Mouse (Mus musculus) heart, embryonic 15.5 days (tissue): ENCODE measurements at regions not wholly inside any gene's neighbourhood (a gene's known extent, or its start where the extent isn't known, plus 50 kb on each side); places are given as distances from the start of the nearest gene placed in this dataset.

Experiments
- ATAC-seq: fragments of 200-750 bp; cut with Nextera tagmentation; replicated peaks from 2 replicates; pipeline ENCODE4 v1.8.0; 2017; ENCODE audit warnings: low read depth, moderate TSS enrichment; ENCODE audit not compliant: insufficient number of reproducible peaks, insufficient read depth, low FRiP score
- H3K27ac ChIP-seq: fragments of 300-500 bp; sonication (generic); 2 replicates; pipeline ENCODE4 v1.5.1; 2015; ENCODE audit warnings: mild to moderate bottlenecking, inconsistent platforms
- H3K27me3 ChIP-seq: fragments of 300-500 bp; sonication (generic); 2 replicates; pipeline ENCODE4 v1.6.1; 2015; ENCODE audit warnings: inconsistent platforms
- H3K36me3 ChIP-seq: fragments of 300-500 bp; sonication (generic); 2 replicates; pipeline ENCODE4 v1.6.1; 2015; ENCODE audit warnings: mild to moderate bottlenecking, inconsistent platforms
- H3K4me1 ChIP-seq: fragments of 300-500 bp; sonication (generic); replicated peaks from 2 replicates; pipeline ENCODE4 v1.6.1; 2015; ENCODE audit warnings: inconsistent platforms
- H3K4me2 ChIP-seq: fragments of 300-500 bp; sonication (generic); 2 replicates; pipeline ENCODE4 v1.6.1; 2015; ENCODE audit warnings: inconsistent platforms, mild to moderate bottlenecking, moderate library complexity
- H3K4me3 ChIP-seq: fragments of 300-500 bp; sonication (generic); 2 replicates; pipeline ENCODE4 v1.5.1; 2015; ENCODE audit warnings: mild to moderate bottlenecking, inconsistent platforms
- H3K9ac ChIP-seq: fragments of 300-500 bp; sonication (generic); 2 replicates; pipeline ENCODE4 v1.6.1; 2015; ENCODE audit warnings: mild to moderate bottlenecking, inconsistent platforms
- H3K9me3 ChIP-seq: fragments of 300-500 bp; sonication (generic); replicated peaks from 2 replicates; pipeline ENCODE4 v1.6.1; 2016; ENCODE audit warnings: inconsistent platforms
- WGBS: fragments of 180-500 bp; shearing (Covaris S2); methylation state at CpG from one replicate; pipeline ENCODE4 v1.1.7; 2015; ENCODE audit warnings: mixed read lengths; 5-methylcytosine and 5-hydroxymethylcytosine counted together

DNA sequence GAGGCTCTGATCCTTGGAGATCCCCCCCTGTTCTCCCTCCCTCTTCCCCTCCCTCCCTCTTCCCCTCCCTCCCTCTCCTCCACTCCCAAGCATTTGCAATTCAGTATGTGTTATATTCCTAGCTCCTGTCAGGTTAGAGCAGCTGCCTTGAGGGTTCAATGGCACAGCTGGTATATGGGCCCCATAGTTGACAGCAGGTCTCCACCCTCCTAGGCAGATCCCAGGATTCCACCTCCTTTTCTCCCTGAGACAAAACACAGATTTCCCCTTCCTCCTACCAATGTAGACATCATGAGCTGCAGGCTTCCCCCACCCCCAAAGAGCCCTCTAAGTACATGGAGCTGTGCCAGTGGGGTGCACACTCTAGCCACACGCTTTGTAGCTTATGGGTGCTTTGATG lies 137.8 kb downstream of the Unc5cl start:
- Histone ChIP-seq H3K9ac (no peak overlapping the region), H3K4me2 (no peak overlapping the region), H3K4me3 (no peak overlapping the region), H3K27me3 (no peaks in the 10 kb centered on the region), H3K27ac (no peak overlapping the region), H3K9me3 (no peaks in the 10 kb centered on the region; the same call in 1 of the 2 replicates), H3K4me1 (no peaks in the 10 kb centered on the region), H3K36me3 (no peaks in the 10 kb centered on the region)
- ATAC-seq: no peak
- 81% methylated on average over 1 of the region's 1 CpGs for WGBS

DNA sequence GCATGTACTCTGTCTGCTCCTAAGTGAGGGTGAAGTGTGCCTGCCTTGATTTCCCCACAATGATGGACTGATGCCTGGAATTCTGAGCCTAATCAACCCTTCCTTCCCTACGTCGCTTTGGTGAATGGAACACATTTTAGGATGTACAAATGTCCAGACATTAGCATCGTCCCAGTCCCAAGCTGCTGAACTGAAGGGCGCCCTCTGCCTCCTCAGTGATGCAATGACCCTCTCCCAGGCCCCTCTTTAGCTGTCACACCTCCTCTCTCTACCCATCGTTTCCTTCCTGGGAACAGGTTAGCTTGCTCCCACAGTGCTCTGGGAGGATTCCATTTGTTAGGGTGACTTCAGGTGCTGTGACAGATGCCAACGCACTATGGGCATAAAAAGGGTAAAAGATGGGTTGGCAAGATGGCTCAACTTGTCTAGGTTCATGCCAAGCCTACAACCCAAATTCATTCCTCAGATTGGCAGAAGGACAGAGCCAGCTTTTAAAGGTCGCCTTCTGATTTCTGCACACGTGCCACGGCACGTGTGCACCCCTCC lies 140.8 kb downstream of the Unc5cl start:
- Histone ChIP-seq H3K4me1 (no peaks in the 10 kb centered on the region), H3K4me3 (no peak overlapping the region), H3K36me3 (no peaks in the 10 kb centered on the region), H3K27me3 (no peaks in the 10 kb centered on the region), H3K9me3 (no peaks in the 10 kb centered on the region; the same call in 1 of the 2 replicates), H3K4me2 (no peak overlapping the region), H3K27ac (no peak overlapping the region), H3K9ac (no peak overlapping the region)
- 78% methylated on average over 10 of the region's 10 CpGs for WGBS
- ATAC-seq: no peak

GRCm38 (mm10) chr17:48596406-48596805 lies 141.7 kb downstream of the Unc5cl start:
- H3K36me3 ChIP-seq: no peaks in the 10 kb centered on the region
- no peaks in the 10 kb centered on the region; the same call in 1 of the 2 replicates for H3K9me3 ChIP-seq
- no peaks in the 10 kb centered on the region for H3K4me1 ChIP-seq
- ATAC-seq: no peak
- 76% methylated on average over 3 of the region's 3 CpGs for WGBS
- H3K4me3 ChIP-seq: no peak overlapping the region
- no peak overlapping the region for H3K27ac ChIP-seq
- peaks cover under 1% of the 10 kb centered on the region; the same call in 1 of the 2 replicates for H3K27me3 ChIP-seq
- H3K9ac ChIP-seq: no peak overlapping the region
- no peak overlapping the region for H3K4me2 ChIP-seq

- no peak for ATAC-seq
- Histone ChIP-seq H3K27me3 (peaks cover 3% of the 10 kb centered on the region; the same call in 1 of the 2 replicates), H3K4me3 (no peak overlapping the region), H3K36me3 (no peaks in the 10 kb centered on the region), H3K9ac (no peak overlapping the region), H3K9me3 (no peaks in the 10 kb centered on the region; the same call in 1 of the 2 replicates), H3K27ac (no peak overlapping the region), H3K4me2 (no peak overlapping the region), H3K4me1 (no peaks in the 10 kb centered on the region)
- WGBS: 100% methylated on average over 1 of the region's 1 CpGs
These were observed 142.6 kb downstream of the Unc5cl start for GRCm38 (mm10) chr17:48597301-48597700.

- H3K36me3 ChIP-seq: no peaks in the 10 kb centered on the region
- no peak overlapping the region for H3K9ac ChIP-seq
- WGBS: 77% methylated on average over 16 of the region's 16 CpGs
- no peaks in the 10 kb centered on the region for H3K4me1 ChIP-seq
- no peak overlapping the region for H3K4me2 ChIP-seq
- peaks cover 9% of the 10 kb centered on the region; the same call in 1 of the 2 replicates for H3K27me3 ChIP-seq
- no peak overlapping the region for H3K4me3 ChIP-seq
- H3K9me3 ChIP-seq: no peaks in the 10 kb centered on the region; the same call in 1 of the 2 replicates
- H3K27ac ChIP-seq: no peak overlapping the region
- no peak for ATAC-seq
These were observed 143.9 kb downstream of the Unc5cl start for GRCm38 (mm10) chr17:48598471-48599141.

DNA sequence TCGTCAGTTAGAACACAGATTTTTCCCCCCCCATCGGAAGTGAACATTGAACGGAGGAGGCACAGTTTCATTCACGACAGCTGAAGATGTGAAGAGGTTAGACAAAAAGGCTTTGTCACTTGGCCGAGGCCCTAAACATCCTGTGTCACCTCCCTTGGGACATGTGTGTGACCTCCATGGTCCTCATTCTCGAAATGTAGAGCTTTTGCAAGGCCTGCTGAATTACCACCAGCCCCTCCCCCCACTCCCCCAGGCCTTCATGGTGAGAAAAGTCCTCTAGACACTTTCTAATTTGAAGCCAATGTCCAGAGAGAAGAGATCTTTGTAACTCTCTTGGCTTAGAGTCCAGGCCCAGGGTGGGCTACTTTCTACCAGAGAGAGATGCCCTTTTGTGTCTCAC lies 145.5 kb downstream of the Unc5cl start:
- H3K27ac ChIP-seq: no peak overlapping the region
- H3K9me3 ChIP-seq: no peaks in the 10 kb centered on the region
- 50% methylated on average over 6 of the region's 6 CpGs for WGBS
- H3K4me3 ChIP-seq: no peak overlapping the region
- ATAC-seq: no peak
- H3K27me3 ChIP-seq: peaks cover 9% of the 10 kb centered on the region; the same call in 1 of the 2 replicates
- no peaks in the 10 kb centered on the region for H3K4me1 ChIP-seq
- H3K36me3 ChIP-seq: no peaks in the 10 kb centered on the region
- H3K4me2 ChIP-seq: no peak overlapping the region
- H3K9ac ChIP-seq: no peak overlapping the region

GRCm38 (mm10) chr17:48602554-48602953 lies 147.9 kb downstream of the Unc5cl start:
- no peak overlapping the region for H3K27ac ChIP-seq
- no peak overlapping the region for H3K4me2 ChIP-seq
- no peak overlapping the region for H3K4me3 ChIP-seq
- H3K4me1 ChIP-seq: no peaks in the 10 kb centered on the region
- no peaks in the 10 kb centered on the region for H3K36me3 ChIP-seq
- H3K9me3 ChIP-seq: no peaks in the 10 kb centered on the region
- no peak overlapping the region for H3K9ac ChIP-seq
- peaks cover 9% of the 10 kb centered on the region; the same call in 1 of the 2 replicates for H3K27me3 ChIP-seq
- ATAC-seq: no peak
- 4% methylated on average over 6 of the region's 6 CpGs for WGBS

DNA sequence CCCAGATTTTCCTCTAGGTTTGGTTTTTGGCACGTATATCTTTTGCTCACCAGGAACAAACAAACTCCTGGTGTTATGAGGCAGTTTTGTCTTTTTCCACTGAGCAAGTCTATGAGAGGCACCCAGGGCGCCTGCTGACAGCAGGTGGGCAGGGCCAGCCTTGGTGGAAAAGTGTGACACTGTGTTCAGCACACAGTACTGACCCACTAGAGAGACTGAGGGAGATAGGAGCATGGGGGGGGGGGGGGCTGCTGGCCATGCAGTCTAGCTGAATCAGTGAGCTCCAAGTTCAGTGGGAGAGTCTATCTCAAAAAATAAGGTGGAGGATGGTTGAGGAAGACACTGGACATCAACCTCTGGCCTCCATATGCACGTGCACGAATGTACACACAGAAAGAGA lies 152.1 kb downstream of the Unc5cl start:
- Histone ChIP-seq H3K27me3 (0 out of 2 replicates have a peak, but pooled peaks cover 6% of the 10 kb centered on the region), H3K4me1 (no peaks in the 10 kb centered on the region), H3K36me3 (no peaks in the 10 kb centered on the region), H3K4me2 (no peak overlapping the region), H3K27ac (no peak overlapping the region), H3K4me3 (no peak overlapping the region), H3K9ac (no peak overlapping the region), H3K9me3 (no peaks in the 10 kb centered on the region)
- WGBS: 80% methylated on average over 4 of the region's 4 CpGs
- ATAC-seq: no peak

- Histone ChIP-seq H3K36me3 (no peaks in the 10 kb centered on the region), H3K4me3 (no peak overlapping the region), H3K27me3 (0 out of 2 replicates have a peak, but pooled peaks cover 1% of the 10 kb centered on the region), H3K4me2 (no peak overlapping the region), H3K9me3 (no peaks in the 10 kb centered on the region), H3K9ac (no peak overlapping the region), H3K4me1 (no peaks in the 10 kb centered on the region), H3K27ac (no peak overlapping the region)
- WGBS: 73% methylated on average over 3 of the region's 3 CpGs
- no peak for ATAC-seq
These were observed 153.6 kb downstream of the Unc5cl start for GRCm38 (mm10) chr17:48608315-48608714.

- no peaks in the 10 kb centered on the region for H3K9me3 ChIP-seq
- no peak for ATAC-seq
- no peak overlapping the region for H3K4me3 ChIP-seq
- H3K4me1 ChIP-seq: no peaks in the 10 kb centered on the region
- H3K4me2 ChIP-seq: no peak overlapping the region
- no peak overlapping the region for H3K27ac ChIP-seq
- 81% methylated on average over 10 of the region's 10 CpGs for WGBS
- no peaks in the 10 kb centered on the region for H3K36me3 ChIP-seq
- no peak overlapping the region for H3K9ac ChIP-seq
- no peaks in the 10 kb centered on the region for H3K27me3 ChIP-seq
These were observed 155.4 kb downstream of the Unc5cl start for GRCm38 (mm10) chr17:48610107-48610506.

- Histone ChIP-seq H3K9me3 (no peaks in the 10 kb centered on the region), H3K27ac (no peak overlapping the region), H3K4me3 (no peak overlapping the region), H3K27me3 (no peaks in the 10 kb centered on the region), H3K4me2 (no peak overlapping the region), H3K9ac (no peak overlapping the region), H3K36me3 (no peaks in the 10 kb centered on the region), H3K4me1 (no peaks in the 10 kb centered on the region)
- no peak for ATAC-seq
- WGBS: 47% methylated on average over 8 of the region's 8 CpGs
These were observed 156.1 kb downstream of the Unc5cl start for GRCm38 (mm10) chr17:48610806-48611205.

GRCm38 (mm10) chr17:48613491-48613890 lies 158.8 kb downstream of the Unc5cl start:
- Histone ChIP-seq H3K27ac (no peak overlapping the region), H3K4me1 (no peaks in the 10 kb centered on the region), H3K9ac (no peak overlapping the region), H3K36me3 (no peaks in the 10 kb centered on the region), H3K9me3 (no peaks in the 10 kb centered on the region), H3K4me2 (no peak overlapping the region), H3K27me3 (no peaks in the 10 kb centered on the region), H3K4me3 (no peak overlapping the region)
- 81% methylated on average over 5 of the region's 5 CpGs for WGBS
- ATAC-seq: no peak
